Mouse (Mus musculus) retina, postnatal 1 day (tissue): ENCODE data around the gene Spast.

Experiments used
- DNase-seq: peaks from one replicate; pipeline ENCODE4 v3.0.0-alpha.2; 2012

Gene Spast

DNA sequence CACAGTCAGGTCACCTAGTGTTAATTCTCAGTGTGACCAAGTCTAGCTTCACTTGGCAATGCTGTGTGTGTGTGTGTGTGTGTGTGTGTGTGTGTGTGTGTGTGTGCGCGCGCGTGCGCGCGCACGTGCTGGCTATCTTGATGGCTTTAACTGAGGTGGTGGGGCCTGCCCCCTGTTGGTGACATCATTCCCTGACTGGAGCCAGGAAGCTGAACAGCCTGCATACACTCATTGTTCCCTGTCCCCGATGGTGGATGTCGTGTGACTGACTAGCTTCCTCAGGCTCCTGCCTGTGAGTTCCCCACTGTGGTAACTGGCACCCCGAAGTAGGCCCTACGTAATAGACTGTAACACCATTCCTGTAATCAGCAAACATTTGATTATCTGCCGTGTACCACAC, 92.7 kb downstream of the Spast start:
- DNase-seq = peak; percentile 50

DNA sequence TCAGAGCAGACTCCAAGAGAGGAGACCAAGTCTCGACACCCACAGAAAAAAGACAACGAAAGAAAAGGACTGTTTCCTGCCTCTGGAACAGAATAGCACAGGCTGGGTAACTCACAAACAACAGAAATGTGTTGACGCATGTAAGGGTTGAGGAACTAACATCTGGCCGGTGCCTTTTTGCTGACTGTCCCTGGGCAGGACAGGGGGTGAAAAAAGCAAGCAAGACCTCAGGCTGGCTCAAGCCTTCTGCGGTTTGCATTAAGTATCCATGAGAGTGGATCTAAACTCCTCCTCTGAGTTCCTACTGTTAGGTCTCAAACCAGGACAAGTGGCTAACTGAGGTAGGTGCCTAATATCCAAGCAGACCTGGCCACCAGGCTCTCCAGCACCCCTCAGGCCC, 93.8 kb downstream of the Spast start:
- no peak for DNase-seq

- DNase-seq = no peak
Measured at GRCm38 (mm10) chr17:74437762-74438161, 99.0 kb downstream of the Spast start.

- no peak for DNase-seq
Measured at GRCm38 (mm10) chr17:74440486-74440885, 101.7 kb downstream of the Spast start.
